Mouse (Mus musculus) retina, postnatal 7 days (tissue): ENCODE measurements around the gene Popdc2.

Experiments used
- DNase-seq: peaks from one replicate; pipeline ENCODE4 v3.0.0-alpha.2; 2012; ENCODE audit warnings: low read depth, low spot score

The Popdc2 gene

GRCm38 (mm10) chr16:38376163-38376840, 14.3 kb downstream of the Popdc2 start:
- DNase-seq: peak; percentile 69

GRCm38 (mm10) chr16:38376841-38377249, 14.8 kb downstream of the Popdc2 start:
- DNase-seq: no peak

- DNase-seq: no peak
Observed at GRCm38 (mm10) chr16:38377546-38377945, 15.5 kb downstream of the Popdc2 start.

- DNase-seq: no peak
Observed at GRCm38 (mm10) chr16:38378591-38378990, 16.6 kb downstream of the Popdc2 start.

GRCm38 (mm10) chr16:38379088-38379487, 17.1 kb downstream of the Popdc2 start:
- no peak for DNase-seq

GRCm38 (mm10) chr16:38379493-38379892, 17.5 kb downstream of the Popdc2 start:
- DNase-seq: no peak

- no peak for DNase-seq
Observed at GRCm38 (mm10) chr16:38379926-38380325, 17.9 kb downstream of the Popdc2 start.

- DNase-seq: no peak
Observed at GRCm38 (mm10) chr16:38383683-38384082, 21.7 kb downstream of the Popdc2 start.

- no peak for DNase-seq
Observed at GRCm38 (mm10) chr16:38385184-38385634, 23.2 kb downstream of the Popdc2 start.

GRCm38 (mm10) chr16:38385700-38386099, 23.7 kb downstream of the Popdc2 start:
- no peak for DNase-seq

- DNase-seq: no peak
Observed at GRCm38 (mm10) chr16:38387389-38387788, 25.4 kb downstream of the Popdc2 start.

GRCm38 (mm10) chr16:38388757-38389156, 26.7 kb downstream of the Popdc2 start:
- no peak for DNase-seq

GRCm38 (mm10) chr16:38389284-38389893, 27.4 kb downstream of the Popdc2 start:
- no peak for DNase-seq

GRCm38 (mm10) chr16:38390322-38390721, 28.3 kb downstream of the Popdc2 start:
- no peak for DNase-seq

GRCm38 (mm10) chr16:38392126-38392894, 30.3 kb downstream of the Popdc2 start:
- no peak for DNase-seq

GRCm38 (mm10) chr16:38394191-38394618, 32.2 kb downstream of the Popdc2 start:
- no peak for DNase-seq

- DNase-seq: no peak
Observed at GRCm38 (mm10) chr16:38395060-38395730, 33.2 kb downstream of the Popdc2 start.

- no peak for DNase-seq
Observed at GRCm38 (mm10) chr16:38396155-38396554, 34.1 kb downstream of the Popdc2 start.

- DNase-seq: no peak
Observed at GRCm38 (mm10) chr16:38398266-38398665, 36.3 kb downstream of the Popdc2 start.

- DNase-seq: no peak
Observed at GRCm38 (mm10) chr16:38399076-38399475, 37.1 kb downstream of the Popdc2 start.

GRCm38 (mm10) chr16:38399531-38400231, 37.7 kb downstream of the Popdc2 start:
- peak; percentile 28 for DNase-seq
